Mouse (Mus musculus) stomach, postnatal 0 days (tissue): ENCODE data around the gene Rnf126. TPM values are rescaled to one million over a fixed set of nuclear protein-coding genes. Genes with fewer than 3 reads are reported as not detected.

Experiments used
- ATAC-seq: fragments of 200-750 bp; cut with Nextera tagmentation; 2 replicates; pipeline ENCODE4 v1.8.0; 2017; ENCODE audit not compliant: low FRiP score, low TSS enrichment
- DNase-seq: peaks from one replicate; pipeline ENCODE4 v3.0.0-alpha.2; 2016; ENCODE audit warnings: low spot score
- H3K27ac ChIP-seq: fragments of 300-500 bp; sonication (generic); replicated peaks from 2 replicates; pipeline ENCODE4 v1.5.1; 2014; ENCODE audit warnings: mild to moderate bottlenecking, control low read depth
- H3K27me3 ChIP-seq: fragments of 300-500 bp; sonication (generic); 2 replicates; pipeline ENCODE4 v1.6.1; 2014; ENCODE audit warnings: low read length; ENCODE audit not compliant: control insufficient read depth, insufficient read depth
- H3K36me3 ChIP-seq: fragments of 300-500 bp; sonication (generic); 2 replicates; pipeline ENCODE4 v1.6.1; 2014; ENCODE audit warnings: low read length, mixed read lengths; ENCODE audit not compliant: control insufficient read depth, insufficient read depth
- H3K4me1 ChIP-seq: fragments of 300-500 bp; sonication (generic); replicated peaks from 2 replicates; pipeline ENCODE4 v1.6.1; 2014; ENCODE audit warnings: antibody characterized with exemption; ENCODE audit not compliant: control insufficient read depth, insufficient read depth
- H3K4me2 ChIP-seq: fragments of 300-500 bp; sonication (generic); replicated peaks from 2 replicates; pipeline ENCODE4 v1.6.1; 2014; ENCODE audit warnings: low read depth, mild to moderate bottlenecking, control low read depth, moderate library complexity
- H3K4me3 ChIP-seq: fragments of 300-500 bp; sonication (generic); 2 replicates; pipeline ENCODE4 v1.5.1; 2014; ENCODE audit warnings: low read depth, low read length, control low read depth
- H3K9ac ChIP-seq: fragments of 300-500 bp; sonication (generic); 2 replicates; pipeline ENCODE4 v1.6.1; 2014; ENCODE audit warnings: mild to moderate bottlenecking, low read length, control low read depth, mixed read lengths
- H3K9me3 ChIP-seq: fragments of 300-500 bp; sonication (generic); 2 replicates; pipeline ENCODE4 v1.6.1; 2016; ENCODE audit warnings: low read length; ENCODE audit not compliant: control insufficient read depth
- CTCF ChIP-seq: IDR thresholded peaks from 2 replicates; pipeline ENCODE4 v1.5.1; 2016; ENCODE audit warnings: antibody characterized with exemption, low read depth, mild to moderate bottlenecking, moderate library complexity
- EP300 ChIP-seq: optimal IDR thresholded peaks from 2 replicates; pipeline ENCODE3; 2016; ENCODE audit warnings: antibody characterized with exemption
- WGBS: fragments of 180-500 bp; shearing (Covaris S2); extraction: QIAGEN DNeasy Blood & Tissue Kit; methylation state at CpG from one replicate; pipeline ENCODE4 v1.1.7; 2014; 5-methylcytosine and 5-hydroxymethylcytosine counted together
- polyA plus RNA-seq: library from polyadenylated mRNA; unstranded; fragments of >200 nt; fragmentation: Nextera tagmentation; extraction: Ambion mirVana; gene quantifications from 2 replicates; pipeline ENCODE4 v1.2.1, GENCODE M21; 2015

Gene Rnf126
- polyA plus RNA-seq: 60.0 and 68.6 TPM in 2 replicates

GRCm38 (mm10) chr10:79766508-79767325 lies at the start of gene Rnf126:
Rnf126 (minus strand) TSS chr10:79766952.
- Histone ChIP-seq H3K27me3 (no peaks in the 10 kb centered on the region), H3K4me2 (peak within 1 kb of the TSS; percentile 74), H3K9me3 (no peaks in the 10 kb centered on the region), H3K4me3 (peak within 1 kb of the TSS; percentile 87), H3K27ac (peak within 1 kb of the TSS; percentile 96), H3K4me1 (peaks cover 8% of the 10 kb centered on the region), H3K9ac (peak within 1 kb of the TSS; percentile 96), H3K36me3 (peaks cover 4% of the 10 kb centered on the region)
- DNase-seq: peak; percentile 98
- ATAC-seq: peak; percentile 93
- no peak for TF ChIP-seq CTCF
- under 1% methylated on average over 78 of the region's 101 CpGs for WGBS

GRCm38 (mm10) chr10:79815671-79816494 lies 49.1 kb upstream of the Rnf126 start:
- Histone ChIP-seq H3K4me1 (no peaks in the 10 kb centered on the region), H3K9ac (no peak overlapping the region), H3K27ac (no peak overlapping the region), H3K4me2 (no peak overlapping the region), H3K27me3 (no peaks in the 10 kb centered on the region), H3K36me3 (no peaks in the 10 kb centered on the region), H3K4me3 (no peak overlapping the region), H3K9me3 (no peaks in the 10 kb centered on the region)
- ATAC-seq: no peak
- DNase-seq: no peak
- TF ChIP-seq CTCF (no peak), EP300 (no peak)
- WGBS: 78% methylated on average over 12 of the region's 12 CpGs

GRCm38 (mm10) chr10:79814271-79814842 lies 47.6 kb upstream of the Rnf126 start:
- DNase-seq (no peak), ATAC-seq (no peak)
- TF ChIP-seq EP300 (no peak), CTCF (no peak)
- WGBS: 81% methylated on average over 5 of the region's 5 CpGs
- Histone ChIP-seq H3K4me1 (no peaks in the 10 kb centered on the region), H3K9ac (no peak overlapping the region), H3K4me3 (no peak overlapping the region), H3K27me3 (no peaks in the 10 kb centered on the region), H3K9me3 (no peaks in the 10 kb centered on the region), H3K4me2 (no peak overlapping the region), H3K36me3 (0 out of 2 replicates have a peak, but pooled peaks cover under 1% of the 10 kb centered on the region), H3K27ac (no peak overlapping the region)

- Histone ChIP-seq H3K4me1 (no peaks in the 10 kb centered on the region), H3K27me3 (no peaks in the 10 kb centered on the region), H3K36me3 (0 out of 2 replicates have a peak, but pooled peaks cover 3% of the 10 kb centered on the region), H3K4me2 (no peak overlapping the region), H3K9me3 (no peaks in the 10 kb centered on the region), H3K27ac (no peak overlapping the region), H3K4me3 (no peak overlapping the region), H3K9ac (no peak overlapping the region)
- TF ChIP-seq CTCF (peak; percentile 97), EP300 (no peak)
- WGBS: 30% methylated on average over 15 of the region's 15 CpGs
- DNase-seq: peak; percentile 86
- ATAC-seq: peak; percentile 41
Observed at GRCm38 (mm10) chr10:79811736-79812637, 45.2 kb upstream of the Rnf126 start.

- TF ChIP-seq CTCF: no peak
- TF ChIP-seq EP300: no peak
- Histone ChIP-seq H3K9ac (no peak overlapping the region), H3K4me1 (no peaks in the 10 kb centered on the region), H3K4me2 (no peak overlapping the region), H3K36me3 (0 out of 2 replicates have a peak, but pooled peaks cover 3% of the 10 kb centered on the region), H3K4me3 (no peak overlapping the region), H3K27me3 (no peaks in the 10 kb centered on the region), H3K27ac (no peak overlapping the region), H3K9me3 (no peaks in the 10 kb centered on the region)
- DNase-seq: no peak
- 86% methylated on average over 11 of the region's 11 CpGs for WGBS
- ATAC-seq: no peak
Observed at GRCm38 (mm10) chr10:79808728-79809127, 42.0 kb upstream of the Rnf126 start.
